Comparison of ENCODE assay signal across 8 mouse cellular contexts in the genomic region with DNA sequence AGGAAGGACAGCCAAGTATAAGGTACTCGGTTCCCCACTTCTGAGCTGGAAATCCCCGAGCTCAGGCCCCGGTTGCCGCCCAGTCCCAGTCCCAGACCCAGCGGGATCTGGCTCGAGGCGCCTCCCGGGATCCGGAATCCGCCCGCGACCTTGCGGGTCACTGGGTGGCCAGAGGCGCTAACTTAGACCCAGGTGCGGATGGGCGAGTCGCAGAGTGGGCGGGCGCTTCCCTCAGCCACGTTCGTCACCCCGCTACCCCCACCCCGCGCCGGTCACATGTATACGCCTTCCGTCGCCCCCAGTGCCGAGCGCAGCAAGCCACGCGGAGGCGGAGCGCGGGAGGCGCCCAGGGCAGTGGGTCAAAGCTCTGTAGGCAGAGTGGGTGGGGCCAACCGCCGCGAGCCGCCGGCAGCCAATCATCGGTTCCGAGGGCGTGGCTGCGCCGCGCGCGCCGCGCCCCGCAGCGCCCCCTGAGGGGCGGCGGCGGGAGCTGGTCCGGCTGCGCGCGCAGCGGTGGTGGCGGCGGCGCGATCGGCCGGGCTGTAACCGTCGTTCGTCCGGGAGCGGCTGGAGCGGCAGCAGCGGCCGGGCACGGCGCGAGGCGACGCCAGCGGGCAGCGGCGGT. TPM values are rescaled to one million over a fixed set of nuclear protein-coding genes. Genes with fewer than 3 reads are reported as not detected.
DNase-seq lines count a peak whose midpoint lies in the region; ATAC-seq and TF ChIP-seq lines count a peak whose summit lies in the region.

No protein-coding gene starts in this region.

- peak; percentile 97 for DNase-seq in T-cell, adult 2 months (ENCODE audit: low spot score)
- peak; percentile 89 to 95 for DNase-seq in cerebellum, postnatal 36 days
- peak; percentile 98 for DNase-seq in gastrocnemius, adult 18-20 months (ENCODE audit: low spot score)
- peak; percentile 95 for DNase-seq in hindbrain, postnatal 0 days (ENCODE audit: low spot score)
- DNase-seq in left cerebral cortex, adult 2 months (ENCODE audit: extremely low spot score in 1 of 2, low spot score in 2 of 2): peak; percentile 90 to 94
- DNase-seq in right cerebral cortex, adult 2 months (ENCODE audit: low spot score in 2 of 2): peak; percentile 87
- DNase-seq in urinary bladder, postnatal 14 days (ENCODE audit: low spot score): peak; percentile 98

- peak; percentile 97 for ATAC-seq in hindbrain, postnatal 0 days
- ATAC-seq in megakaryocyte, adult 5-6 weeks (ENCODE audit: poor library complexity, severe bottlenecking): peak; percentile 90

- H3K9me3 ChIP-seq in hindbrain, postnatal 0 days (ENCODE audit: low read length): no peaks in the 10 kb centered on the region

- peak overlapping the region; percentile 91 for H3K27ac ChIP-seq in hindbrain, postnatal 0 days
- H3K27ac ChIP-seq in left cerebral cortex, adult 2 months: peak overlapping the region; percentile 95

- H3K4me1 ChIP-seq in hindbrain, postnatal 0 days (ENCODE audit: insufficient read depth, low read length): peaks cover 10% of the 10 kb centered on the region

- intact Hi-C loops in left cerebral cortex, adult 2 months (cut with DNase I): loop anchor here (2.0 to 5.0 kb wide), 2 partner anchors 33 to 57 kb away; no protein-coding TSS in a partner anchor

- peak overlapping the region; percentile 82 for H3K4me2 ChIP-seq in hindbrain, postnatal 0 days (ENCODE audit: low read depth, low read length)

- TF ChIP-seq CTCF in hindbrain, postnatal 0 days (IDR thresholded peaks at IDR 0.05; ENCODE audit: low read depth): 0 out of 2 replicates have a peak, but pooled peaks have one; percentile 10
- peak; percentile 48 for TF ChIP-seq CTCF in left cerebral cortex, adult 2 months (IDR thresholded peaks at IDR 0.05)

- peak overlapping the region; percentile 89 for H3K9ac ChIP-seq in hindbrain, postnatal 0 days (replicated peaks; ENCODE audit: low read length)

- WGBS in hindbrain, postnatal 0 days: 2% methylated on average over 57 of the region's 83 CpGs

- H3K4me3 ChIP-seq in hindbrain, postnatal 0 days (ENCODE audit: low read length): peak overlapping the region; percentile 95
- H3K4me3 ChIP-seq in left cerebral cortex, adult 2 months: peak overlapping the region; percentile 93

- H3K27me3 ChIP-seq in hindbrain, postnatal 0 days (ENCODE audit: insufficient read depth, low read length): no peaks in the 10 kb centered on the region

- H3K36me3 ChIP-seq in hindbrain, postnatal 0 days (ENCODE audit: insufficient read depth, low read length): no peaks in the 10 kb centered on the region

RNA-seq across cellular contexts. Expression of gene Ptp4a2, which starts 8.8 kb away (rescaled TPM):
- total RNA-seq in gastrocnemius, adult 18-20 months (2021): 100 to 1,000 TPM; 600 to 670 TPM
- total RNA-seq in hindbrain, postnatal 0 days (2014; rRNA removed): 83.5 and 91.7 TPM in 2 replicates
- 243 and 254 TPM in 2 replicates for polyA plus RNA-seq in hindbrain, postnatal 0 days (2015; fragmentation: Nextera tagmentation; extraction: Ambion mirVana)
- total RNA-seq in left cerebral cortex, adult 2 months (2021): 100 to 1,000 TPM; 126 to 131 TPM
- total RNA-seq in megakaryocyte, adult 5-6 weeks (2015): 363 and 365 TPM in 2 replicates
- 430 and 463 TPM in 2 replicates for total RNA-seq in megakaryocyte, adult 5-6 weeks (2017)

Comparison
In these comparisons a context has a peak if more than half of its experiments do, and no peak if none do; other contexts are left out.
1. Peak in every context shown above with its lines: DNase-seq, ATAC-seq, H3K4me3 ChIP-seq and H3K27ac ChIP-seq.